Mouse (Mus musculus) CH12.LX (cell line): ENCODE results near the gene Fam71e1. TPM values are rescaled to one million over a fixed set of nuclear protein-coding genes. Genes with fewer than 3 reads are reported as not detected.

ENCODE experiments used
- DNase-seq: peaks from one replicate; pipeline ENCODE4 v3.0.0-alpha.2; 2013; ENCODE audit errors: extremely low read depth
- H3K27ac ChIP-seq: 2 replicates; pipeline ENCODE4 v1.5.1; 2012; ENCODE audit warnings: low read depth, mild to moderate bottlenecking, control low read depth, moderate library complexity; ENCODE audit not compliant: insufficient read depth
- H3K27me3 ChIP-seq: replicated peaks from 2 replicates; pipeline ENCODE3; 2012; ENCODE audit warnings: inconsistent platforms
- H3K36me3 ChIP-seq, 2 experiments: replicated peaks in 1 of 2; 2 replicates each; pipeline versions ENCODE3 to v1.6.1; 2012; ENCODE audit warnings: inconsistent platforms in 1 of 2, low read length in 1 of 2, mild to moderate bottlenecking in 1 of 2, mixed read lengths in 1 of 2, moderate library complexity in 1 of 2; ENCODE audit not compliant: control insufficient read depth in 1 of 2, insufficient read depth in 1 of 2
- H3K4me1 ChIP-seq, 2 experiments: 2 replicates each; pipeline ENCODE4 v1.6.1; 2012; ENCODE audit warnings: inconsistent platforms in 1 of 2, moderate library complexity in 1 of 2; ENCODE audit not compliant: insufficient read depth in 2 of 2, control insufficient read depth in 1 of 2
- H3K4me2 ChIP-seq: 2 replicates; pipeline ENCODE4 v1.6.1; 2012; ENCODE audit warnings: low read depth, mild to moderate bottlenecking, control low read depth; ENCODE audit not compliant: poor library complexity, insufficient read depth, severe bottlenecking
- H3K4me3 ChIP-seq, 3 experiments: fragments of 150-350 bp in 1 of 3; sonication (generic) in 1 of 3; replicated peaks in 1 of 3; 2 replicates each; pipeline versions ENCODE3 to v1.5.1; 2011 to 2012; ENCODE audit warnings: low read depth in 2 of 3, low read length in 2 of 3, mild to moderate bottlenecking in 2 of 3, moderate library complexity in 2 of 3, control low read depth in 1 of 3, improper control_type of control experiment in 1 of 3, inconsistent platforms in 1 of 3, mixed read lengths in 1 of 3; ENCODE audit not compliant: poor library complexity in 1 of 3
- H3K79me2 ChIP-seq: replicated peaks from 2 replicates; pipeline ENCODE4 v1.6.1; 2012; ENCODE audit warnings: mild to moderate bottlenecking, moderate library complexity; ENCODE audit not compliant: control insufficient read depth, poor library complexity, insufficient read depth, severe bottlenecking; ENCODE audit errors: extremely low read depth
- H3K9ac ChIP-seq: 2 replicates; pipeline ENCODE4 v1.6.1; 2012; ENCODE audit warnings: low read depth, mild to moderate bottlenecking, control low read depth, moderate library complexity; ENCODE audit not compliant: insufficient read depth
- H3K9me3 ChIP-seq: replicated peaks from 2 replicates; pipeline ENCODE3; 2012; ENCODE audit warnings: low read length, inconsistent platforms, mixed read lengths
- CHD2 ChIP-seq: IDR thresholded peaks from 2 replicates; pipeline ENCODE4 v1.6.1; 2011; ENCODE audit warnings: low read length, improper control_type of control experiment
- CTCF ChIP-seq, 2 experiments: IDR thresholded peaks in 1 of 2; conservative IDR thresholded peaks in 1 of 2; 2 replicates each; pipeline ENCODE4 v1.5.1; 2011 to 2012; ENCODE audit warnings: low read depth in 2 of 2, low read length in 2 of 2, improper control_type of control experiment in 1 of 2, inconsistent platforms in 1 of 2, mild to moderate bottlenecking in 1 of 2, moderate library complexity in 1 of 2
- E2F4 ChIP-seq: IDR thresholded peaks from 2 replicates; pipeline ENCODE4 v1.6.1; 2011; ENCODE audit warnings: low read depth, low read length, improper control_type of control experiment; ENCODE audit not compliant: insufficient replicate concordance
- EP300 ChIP-seq: IDR thresholded peaks from 2 replicates; pipeline ENCODE4 v1.6.1; 2011; ENCODE audit warnings: low read length, improper control_type of control experiment
- HCFC1 ChIP-seq: IDR thresholded peaks from 2 replicates; pipeline ENCODE4 v1.6.1; 2012; ENCODE audit warnings: low read depth, mild to moderate bottlenecking, inconsistent platforms, low read length, improper control_type of control experiment
- IRF4 ChIP-seq: IDR thresholded peaks from 2 replicates; pipeline ENCODE4 v1.6.1; 2014; ENCODE audit warnings: low read depth, mild to moderate bottlenecking, inconsistent platforms, low read length, improper control_type of control experiment
- MEF2A ChIP-seq: IDR thresholded peaks from 2 replicates; pipeline ENCODE4 v1.6.1; 2014; ENCODE audit warnings: low read depth, mild to moderate bottlenecking, inconsistent platforms, low read length, improper control_type of control experiment, borderline replicate concordance
- MXI1 ChIP-seq: IDR thresholded peaks from 2 replicates; pipeline ENCODE4 v1.6.1; 2011; ENCODE audit warnings: mild to moderate bottlenecking, low read depth, low read length, improper control_type of control experiment
- POLR2AphosphoS2 ChIP-seq: IDR thresholded peaks from 2 replicates; pipeline ENCODE4 v1.6.1; 2011; ENCODE audit warnings: low read depth, low read length, improper control_type of control experiment
- RAD21 ChIP-seq: IDR thresholded peaks from 2 replicates; pipeline ENCODE4 v1.6.1; 2011; ENCODE audit warnings: low read depth, mild to moderate bottlenecking, low read length, improper control_type of control experiment, moderate library complexity
- RCOR1 ChIP-seq: conservative IDR thresholded peaks from 2 replicates; pipeline ENCODE4 v1.6.1; 2012; ENCODE audit warnings: low read depth, mild to moderate bottlenecking, inconsistent platforms, low read length, improper control_type of control experiment
- SMC3 ChIP-seq: IDR thresholded peaks from 2 replicates; pipeline ENCODE4 v1.6.1; 2011; ENCODE audit warnings: low read depth, low read length, improper control_type of control experiment
- ZC3H11A ChIP-seq: IDR thresholded peaks from 2 replicates; pipeline ENCODE4 v1.6.1; 2012; ENCODE audit warnings: low read depth, mild to moderate bottlenecking, inconsistent platforms, low read length, improper control_type of control experiment
- ZKSCAN1 ChIP-seq: IDR thresholded peaks from 2 replicates; pipeline ENCODE4 v1.6.1; 2012; ENCODE audit warnings: low read depth, inconsistent platforms, low read length, improper control_type of control experiment, borderline replicate concordance
- ZNF384 ChIP-seq: IDR thresholded peaks from 2 replicates; pipeline ENCODE4 v1.6.1; 2012; ENCODE audit warnings: low read depth, low read length, improper control_type of control experiment, inconsistent platforms
- dilution Hi-C: fragments of 300-500 bp; cut with MboI; formaldehyde crosslinking; loops from 2 replicates; pipeline ENCODE4 v1.14.3; 2020; ENCODE audit warnings: low sequenced_read_pairs; ENCODE audit not compliant: extremely low pct_unique_long_range_greater_than_20kb, extremely low pct_ligation_motif_present
- in situ Hi-C: fragments of 300-500 bp; cut with MboI; formaldehyde crosslinking; loops from 3 replicates; pipeline ENCODE4 v1.14.3; 2019; ENCODE audit warnings: low sequenced_read_pairs, low pct_ligation_motif_present, low pct_unique_long_range_greater_than_20kb, mixed read lengths
- polyA plus RNA-seq: library from polyadenylated mRNA; unstranded; fragments of >175 nt; gene quantifications from 2 replicates; pipeline ENCODE4 v1.2.1, GENCODE M21; 2012; ENCODE audit warnings: low read depth; ENCODE audit not compliant: insufficient read length
- total RNA-seq, 2 experiments: library from RNA; depleted of rRNA; stranded (reverse); fragments of 300-350 nt in 1 of 2; fragments of >200 nt in 1 of 2; gene quantifications; 2 replicates each; pipeline ENCODE4 v1.2.3; 2012 to 2014

Fam71e1 gene
- total and polyA plus RNA-seq, 3 experiments, result 0.39 to 1.2 TPM; not detected in 1

GRCm38 (mm10) chr7:44484841-44485571, 11.4 kb upstream of the Fam71e1 start:
- peaks cover 4 to 39% of the 10 kb centered on the region in 2 experiments for H3K36me3 ChIP-seq
- no peak overlapping the region for H3K4me2 ChIP-seq
- no peaks in the 10 kb centered on the region for H3K9me3 ChIP-seq
- no peaks in the 10 kb centered on the region for H3K4me1 ChIP-seq
- H3K27me3 ChIP-seq, result peaks cover 24% of the 10 kb centered on the region
- TF ChIP-seq ZC3H11A (peak; percentile 62), CTCF (conservative IDR thresholded peaks at IDR 0.05 in 1 of 2, IDR thresholded peaks at IDR 0.05 in 1 of 2; ENCODE audit: low read depth in 2 of 2, low read length in 2 of 2) (peak; percentile 97 to 100), IRF4 (no peak), RAD21 (peak; percentile 96), HCFC1 (no peak), ZNF384 (no peak), SMC3 (peak; percentile 97), EP300 (no peak)
- TF ChIP-seq, all 38 proteins: peak for 4
- H3K27ac ChIP-seq, result no peak overlapping the region
- H3K4me3 ChIP-seq, result no peak overlapping the region
- H3K79me2 ChIP-seq, result no peaks in the 10 kb centered on the region
- in situ Hi-C loops, result loop anchor here (10.0 kb wide), 1 partner anchor 100 kb away; the partner anchor contains the start of genes 1700008O03Rik and Syt3
- peak; percentile 76 for DNase-seq
- H3K9ac ChIP-seq, result no peak overlapping the region
- dilution Hi-C loops, result no loop called here

- no peak overlapping the region for H3K9ac ChIP-seq
- TF ChIP-seq MEF2A, result no peak
- no peak for TF ChIP-seq RCOR1
- no peak for TF ChIP-seq ZKSCAN1
- no peak for TF ChIP-seq HCFC1
- no peak for TF ChIP-seq MXI1
- no peak for TF ChIP-seq E2F4
- no peak for TF ChIP-seq POLR2AphosphoS2
- no peak for TF ChIP-seq CHD2
- H3K79me2 ChIP-seq, result no peaks in the 10 kb centered on the region
- H3K27ac ChIP-seq, result no peak overlapping the region
- no peaks in the 10 kb centered on the region for H3K9me3 ChIP-seq
- H3K4me1 ChIP-seq, result no peaks in the 10 kb centered on the region
- in situ Hi-C loops, result loop anchor here (10.0 kb wide), 1 partner anchor 101 kb away; the partner anchor contains the start of genes 1700008O03Rik and Syt3
- peaks cover 17% of the 10 kb centered on the region for H3K27me3 ChIP-seq
- no peak overlapping the region for H3K4me2 ChIP-seq
- no peak overlapping the region for H3K4me3 ChIP-seq
- peaks cover 9 to 46% of the 10 kb centered on the region in 2 experiments for H3K36me3 ChIP-seq
- dilution Hi-C loops, result no loop called here
- no peak for DNase-seq
Measured at GRCm38 (mm10) chr7:44485572-44486195, 10.7 kb upstream of the Fam71e1 start.
